Mouse (Mus musculus) neutrophil, adult 65 days (primary cell): ENCODE data around the gene Itga2. TPM values are rescaled to one million over a fixed set of nuclear protein-coding genes. Genes with fewer than 3 reads are reported as not detected.

ENCODE experiments used
- total RNA-seq: library from RNA; stranded (reverse); gene quantifications from 2 replicates; pipeline ENCODE4 v1.2.4, GENCODE M21; 2023

The Itga2 gene
- total RNA-seq: 1.2 TPM in 1 of 2 replicates, not detected in the other

DNA sequence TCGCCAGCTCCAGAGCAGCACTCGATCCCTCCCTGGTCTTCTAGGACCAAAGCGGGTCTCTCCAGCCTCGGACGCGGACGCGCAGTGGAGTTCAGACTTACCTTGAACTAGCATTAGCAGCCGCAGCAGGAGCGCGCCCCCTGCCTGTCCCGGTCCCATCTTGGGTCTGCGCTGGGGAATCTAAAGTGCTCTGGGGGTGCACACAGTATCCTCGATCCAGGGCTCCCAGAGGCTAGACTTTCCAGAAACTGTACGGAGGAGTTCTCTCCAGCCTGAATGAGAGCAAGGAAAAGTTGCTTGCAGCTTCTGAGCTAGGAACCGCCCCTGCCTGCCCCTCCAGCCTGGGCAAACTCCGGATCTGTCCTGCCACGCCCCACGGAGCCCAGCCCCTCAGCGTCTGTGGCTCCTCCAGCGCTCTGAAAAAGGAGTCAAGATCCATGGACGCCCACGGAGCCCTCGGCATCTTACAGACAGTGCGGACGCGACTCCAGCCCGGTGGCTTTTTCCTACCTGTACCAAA lies at the start of gene Itga2:
Itga2 (minus strand) TSS at position 326 of the 520 bp plus-strand sequence.

DNA sequence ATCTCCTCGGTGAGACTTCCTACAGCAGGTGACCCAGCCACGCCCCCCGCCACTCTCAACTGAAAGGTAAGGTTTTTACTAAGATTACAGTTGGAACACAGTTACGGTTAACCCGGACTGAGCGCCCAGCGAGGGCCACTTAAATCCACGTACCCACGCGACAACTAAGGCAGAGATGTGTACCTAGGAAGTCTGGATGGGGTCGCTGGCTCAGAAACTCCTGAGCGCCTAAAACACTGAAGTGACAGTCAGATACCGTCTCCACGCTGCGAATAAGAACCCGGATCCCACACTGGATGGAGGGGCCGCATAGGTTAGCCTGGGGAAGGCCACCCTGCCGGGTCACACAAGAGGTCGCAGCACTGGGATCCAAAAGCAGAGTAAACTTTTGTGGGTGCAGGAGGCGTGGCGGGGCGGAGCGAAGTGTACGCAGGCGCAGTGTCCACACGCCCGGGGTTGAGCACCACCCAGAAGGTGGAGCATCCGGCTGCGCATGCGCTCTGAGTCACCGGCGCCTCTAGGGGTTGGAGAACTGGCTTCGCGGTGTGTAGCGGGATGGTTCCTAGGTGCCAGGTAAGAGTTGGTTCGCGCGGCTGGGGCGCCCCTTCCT lies 114.0 kb downstream of the Itga2 start, which contains the start of gene Mocs2:
Mocs2 (plus strand) TSS at position 486 of the 610 bp plus-strand sequence.

Other genes with a start within 250 kb of the Itga2 start
- gene Mocs2, start 113.9 kb downstream of the Itga2 start, total RNA-seq: 13.5 and 21.2 TPM in 2 replicates
- 5.6 and 7.6 TPM in 2 replicates for gene Pelo, start 158.1 kb upstream of the Itga2 start, total RNA-seq
- gene Gm49395, start 169.8 kb upstream of the Itga2 start, total RNA-seq: 4.4 and 10.5 TPM in 2 replicates
- 9.7 and 21.1 TPM in 2 replicates for gene Itga1, start 169.9 kb upstream of the Itga2 start, total RNA-seq